Mouse (Mus musculus): ENCODE results near the gene Gstt2. TPM values are rescaled to one million over a fixed set of nuclear protein-coding genes. Genes with fewer than 3 reads are reported as not detected.

Gstt2 gene
- polyA plus RNA-seq, 1 experiment from 2014 or later = 38.2 TPM

Other genes with a start within 250 kb of the Gstt2 start
- 6.7 and 7.7 TPM in 2 replicates for gene Ggt5, start 248.1 kb downstream of the Gstt2 start, polyA plus RNA-seq (2015; fragmentation: Nextera tagmentation; extraction: Ambion mirVana)
- 16.5 and 22.6 TPM in 2 replicates for gene Susd2, start 193.4 kb downstream of the Gstt2 start, polyA plus RNA-seq (2015; fragmentation: Nextera tagmentation; extraction: Ambion mirVana)
- 35.1 and 37.8 TPM in 2 replicates for gene Cabin1, start 73.1 kb downstream of the Gstt2 start, polyA plus RNA-seq (2015; fragmentation: Nextera tagmentation; extraction: Ambion mirVana)
- 81.8 and 84.2 TPM in 2 replicates for gene Ddt, start 64.0 kb downstream of the Gstt2 start, polyA plus RNA-seq (2015; fragmentation: Nextera tagmentation; extraction: Ambion mirVana)
- gene Gm20441, start 56.5 kb downstream of the Gstt2 start, polyA plus RNA-seq (2015; fragmentation: Nextera tagmentation; extraction: Ambion mirVana) = 0.40 TPM in 1 of 2 replicates, not detected in the other
- gene Gstt3, start 56.0 kb downstream of the Gstt2 start, polyA plus RNA-seq (2015; fragmentation: Nextera tagmentation; extraction: Ambion mirVana) = 42.2 and 43.8 TPM in 2 replicates
- gene Gstt1, start 38.8 kb downstream of the Gstt2 start, polyA plus RNA-seq (2015; fragmentation: Nextera tagmentation; extraction: Ambion mirVana) = 12.6 and 15.8 TPM in 2 replicates
- gene Gstt4, start 14.9 kb downstream of the Gstt2 start, polyA plus RNA-seq (2015; fragmentation: Nextera tagmentation; extraction: Ambion mirVana) = not detected in 2 replicates
- 2,032 and 2,056 TPM in 2 replicates for gene Mif, start 22.8 kb upstream of the Gstt2 start, polyA plus RNA-seq (2015; fragmentation: Nextera tagmentation; extraction: Ambion mirVana)
- 3.3 and 5.0 TPM in 2 replicates for gene Derl3, start 56.0 kb upstream of the Gstt2 start, polyA plus RNA-seq (2015; fragmentation: Nextera tagmentation; extraction: Ambion mirVana)
- 219 and 239 TPM in 2 replicates for gene Smarcb1, start 84.2 kb upstream of the Gstt2 start, polyA plus RNA-seq (2015; fragmentation: Nextera tagmentation; extraction: Ambion mirVana)
- gene Chchd10, start 95.7 kb upstream of the Gstt2 start, polyA plus RNA-seq (2015; fragmentation: Nextera tagmentation; extraction: Ambion mirVana) = 140 and 148 TPM in 2 replicates
- 48.2 and 57.3 TPM in 2 replicates for gene Mmp11, start 99.1 kb upstream of the Gstt2 start, polyA plus RNA-seq (2015; fragmentation: Nextera tagmentation; extraction: Ambion mirVana)
- gene Gm867, start 103.2 kb upstream of the Gstt2 start, polyA plus RNA-seq (2015; fragmentation: Nextera tagmentation; extraction: Ambion mirVana) = 0.30 and 1.0 TPM in 2 replicates
- gene Vpreb3, start 105.6 kb upstream of the Gstt2 start, polyA plus RNA-seq (2015; fragmentation: Nextera tagmentation; extraction: Ambion mirVana) = 0.57 and 1.2 TPM in 2 replicates
- 0.05 TPM in 1 of 2 replicates, not detected in the other for gene Gm5134, start 117.1 kb upstream of the Gstt2 start, polyA plus RNA-seq (2015; fragmentation: Nextera tagmentation; extraction: Ambion mirVana)
- gene Zfp280b, start 195.2 kb upstream of the Gstt2 start, polyA plus RNA-seq (2015; fragmentation: Nextera tagmentation; extraction: Ambion mirVana) = 24.6 and 24.9 TPM in 2 replicates

Measured in kidney, embryonic 15.5 days (tissue).